Mouse (Mus musculus) layer of hippocampus, adult 2 months (tissue): ENCODE results near the gene Rnf212. TPM values are rescaled to one million over a fixed set of nuclear protein-coding genes. Genes with fewer than 3 reads are reported as not detected.
A peak's percentile ranks its signal among the peaks of the same experiment; 100 is the strongest.

ENCODE experiments used
- DNase-seq, 2 experiments: peaks; one replicate each; pipeline ENCODE4 v3.0.0; 2022; ENCODE audit warnings: low spot score in 2 of 2
- H3K27ac ChIP-seq: fragments of 200-600 bp; 2 replicates; pipeline ENCODE4 v1.8.1; 2022
- H3K4me3 ChIP-seq: fragments of 200-600 bp; 2 replicates; pipeline ENCODE4 v1.8.1; 2022; ENCODE audit warnings: mild to moderate bottlenecking
- CTCF ChIP-seq: fragments of 200-600 bp; conservative IDR thresholded peaks from 2 replicates; pipeline ENCODE4 v1.8.1; 2022; ENCODE audit warnings: antibody characterized with exemption, mild to moderate bottlenecking, moderate library complexity
- total RNA-seq, 2 experiments: library from RNA; stranded (reverse); gene quantifications; 2 replicates each; pipeline ENCODE4 v1.2.3; 2021

Gene Rnf212
- total RNA-seq, 2 experiments from 2014 or later = not detected

DNA sequence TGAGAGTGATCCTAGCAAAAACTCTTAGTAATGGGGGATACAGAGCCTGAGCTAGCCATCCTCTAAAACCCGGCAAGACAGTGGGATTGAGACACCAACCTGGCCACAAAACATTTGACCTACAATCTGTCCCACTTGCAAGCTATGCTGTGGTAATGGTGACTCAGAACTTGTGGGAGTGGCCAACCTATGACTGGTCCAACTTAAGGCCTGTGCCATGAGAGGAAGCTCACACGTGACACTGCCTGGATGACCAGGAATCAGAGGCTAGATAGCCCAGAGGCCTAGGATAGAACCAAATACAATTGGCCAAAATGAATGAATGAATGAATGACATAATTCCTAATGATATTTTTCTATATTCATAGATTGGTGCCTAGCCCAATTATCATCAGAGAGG, 32.9 kb downstream of the Rnf212 start:
- Histone ChIP-seq H3K27ac (no peak overlapping the region), H3K4me3 (no peak overlapping the region)
- no peak for DNase-seq
- no peak for TF ChIP-seq CTCF

- Histone ChIP-seq H3K27ac (no peak overlapping the region), H3K4me3 (no peak overlapping the region)
- DNase-seq = no peak
- TF ChIP-seq CTCF = no peak
Observed at GRCm38 (mm10) chr5:108727425-108727824, 47.4 kb downstream of the Rnf212 start.

- H3K4me3 ChIP-seq = no peak overlapping the region
- peak overlapping the region; percentile 70 for H3K27ac ChIP-seq
- DNase-seq = peak; percentile 74 to 80
- TF ChIP-seq CTCF = peak; percentile 93
Observed at GRCm38 (mm10) chr5:108726557-108727248, 48.1 kb downstream of the Rnf212 start.

- Histone ChIP-seq H3K27ac (no peak overlapping the region), H3K4me3 (no peak overlapping the region)
- TF ChIP-seq CTCF = no peak
- DNase-seq = no peak
Observed at GRCm38 (mm10) chr5:108724006-108724405, 50.8 kb downstream of the Rnf212 start.

GRCm38 (mm10) chr5:108719761-108720160, 55.0 kb downstream of the Rnf212 start:
- Histone ChIP-seq H3K4me3 (no peak overlapping the region), H3K27ac (no peak overlapping the region)
- 0 out of 2 replicates have a peak, but pooled peaks have one; percentile 8 for TF ChIP-seq CTCF
- DNase-seq = no peak

DNA sequence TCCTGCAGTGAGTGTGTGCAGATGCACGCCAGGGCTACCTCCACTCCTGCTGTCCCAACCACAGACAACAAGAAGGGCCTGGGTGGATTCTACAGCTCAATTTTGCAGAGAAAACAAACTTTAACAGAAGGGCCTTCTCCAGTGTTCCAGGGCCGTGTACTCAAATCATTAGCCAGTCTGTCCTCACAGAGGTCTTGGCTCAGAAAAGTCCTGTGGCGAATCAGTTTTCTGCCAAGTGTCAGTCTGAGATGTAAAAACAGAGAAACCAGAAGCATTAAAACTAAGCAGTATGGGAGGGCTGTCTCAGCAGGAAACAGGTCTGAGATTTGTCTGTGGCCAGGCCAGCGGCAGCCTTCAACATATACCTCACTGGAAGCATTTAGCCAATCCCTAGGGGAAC, 56.7 kb downstream of the Rnf212 start:
- no peak for DNase-seq
- peak overlapping the region; percentile 64 for H3K27ac ChIP-seq
- no peak overlapping the region for H3K4me3 ChIP-seq
- TF ChIP-seq CTCF = no peak

DNA sequence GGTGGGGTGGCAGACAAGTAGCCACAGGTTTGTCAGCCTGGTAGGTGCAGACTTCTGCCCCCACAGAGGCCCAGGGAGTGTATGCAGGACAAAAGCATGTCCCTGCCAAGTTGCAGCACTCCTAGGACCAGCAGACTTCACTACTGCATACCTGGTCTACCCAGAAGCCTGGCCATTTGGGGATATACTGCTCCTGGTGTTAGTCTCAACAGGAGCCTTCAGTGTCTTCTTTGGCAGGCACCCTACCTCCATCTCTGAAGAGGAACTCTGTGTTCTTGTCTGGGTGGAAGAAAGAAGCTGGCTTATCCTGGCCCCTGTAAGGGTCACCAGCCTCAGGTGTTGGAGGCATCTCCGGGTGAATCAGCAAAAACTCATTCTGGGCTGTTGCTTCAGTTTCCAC, 58.8 kb downstream of the Rnf212 start:
- no peak for DNase-seq
- Histone ChIP-seq H3K4me3 (no peak overlapping the region), H3K27ac (no peak overlapping the region)
- TF ChIP-seq CTCF = no peak

DNA sequence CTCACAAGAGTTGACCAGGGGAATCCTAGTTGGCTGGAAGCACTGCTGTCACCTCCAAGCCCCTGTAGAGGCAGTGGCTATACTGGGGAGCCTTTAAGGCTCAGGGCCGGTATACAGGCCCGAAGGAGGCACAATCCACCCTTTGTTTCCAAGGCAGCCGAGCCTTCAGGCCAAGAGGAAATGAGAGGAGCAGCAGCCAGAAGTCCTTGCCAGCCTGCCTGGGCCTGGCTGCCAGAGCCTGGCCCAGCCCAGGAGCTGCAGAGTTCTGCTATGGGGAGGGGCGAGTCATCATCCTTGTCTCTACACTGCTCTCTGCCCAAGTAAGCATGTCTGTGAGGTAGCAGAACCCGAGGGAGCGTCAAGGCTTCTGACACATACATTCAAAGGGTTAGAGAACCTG, 60.6 kb downstream of the Rnf212 start:
- Histone ChIP-seq H3K27ac (peak overlapping the region; percentile 79), H3K4me3 (no peak overlapping the region)
- DNase-seq = peak; percentile 43 to 44
- no peak for TF ChIP-seq CTCF

DNA sequence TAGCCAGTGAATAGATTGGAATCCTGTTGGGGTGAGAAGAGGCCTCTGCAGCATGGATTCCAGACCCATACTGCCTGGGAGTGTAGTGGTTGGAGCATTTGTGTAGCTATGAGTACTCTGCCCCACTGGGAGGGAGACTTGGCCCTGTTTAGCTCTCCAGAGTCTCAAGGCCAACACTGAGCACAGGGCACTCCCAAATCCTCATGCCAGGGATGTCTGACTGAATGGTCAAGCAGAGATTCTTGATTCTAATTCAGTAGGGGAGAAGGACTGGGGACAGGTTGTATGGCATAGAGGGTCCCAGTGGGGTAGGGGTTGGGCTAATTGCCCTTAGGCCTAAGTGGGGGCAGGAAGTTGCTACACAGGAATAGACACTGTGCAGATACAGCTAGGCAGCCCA, 61.1 kb downstream of the Rnf212 start:
- TF ChIP-seq CTCF = no peak

DNA sequence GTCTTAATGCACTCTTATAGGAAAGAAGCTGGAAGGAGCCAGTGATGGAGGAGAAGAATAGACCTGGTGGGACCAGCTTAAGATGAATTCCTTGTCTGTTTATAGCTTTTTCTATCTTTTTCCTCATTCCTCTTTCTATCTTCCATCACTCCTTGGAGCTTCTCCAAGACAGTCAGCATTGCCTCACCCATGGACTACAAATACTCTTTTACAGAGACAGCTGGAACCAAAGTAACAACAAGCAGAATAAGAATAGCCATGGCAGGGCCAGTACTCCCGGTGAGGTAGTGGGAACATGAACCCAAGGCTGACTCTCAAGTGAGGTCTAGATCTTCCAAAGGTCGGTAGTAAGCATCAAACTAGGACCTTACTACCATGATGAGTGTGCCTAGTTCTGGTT, 61.7 kb downstream of the Rnf212 start:
- DNase-seq = no peak
- no peak for TF ChIP-seq CTCF
- Histone ChIP-seq H3K4me3 (no peak overlapping the region), H3K27ac (peak overlapping the region; percentile 79)

More for the DNA sequence above, 61.1 kb downstream of the Rnf212 start:
- H3K4me3 ChIP-seq = no peak overlapping the region
- no peak for DNase-seq
- peak overlapping the region; percentile 79 for H3K27ac ChIP-seq

DNA sequence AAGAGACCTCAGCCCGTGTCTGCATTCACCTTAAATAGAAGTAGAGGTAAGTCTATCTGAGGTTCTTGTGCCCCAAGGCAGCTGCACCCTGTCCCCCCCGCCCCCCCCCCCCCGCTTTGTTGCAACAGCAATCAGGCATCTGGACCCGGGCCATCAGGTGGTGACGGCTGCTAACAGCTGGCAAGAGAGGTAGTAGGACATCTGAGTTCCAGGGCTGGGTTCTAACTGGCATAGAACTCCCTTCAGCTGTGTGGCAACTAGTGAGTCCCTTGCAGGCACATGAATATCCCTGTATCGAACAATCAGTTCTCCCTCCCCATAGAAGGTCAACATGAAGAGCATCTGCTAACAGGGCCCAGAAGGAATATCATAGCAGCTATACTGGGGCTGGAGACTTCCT, 62.8 kb downstream of the Rnf212 start:
- H3K4me3 ChIP-seq = no peak overlapping the region
- no peak overlapping the region for H3K27ac ChIP-seq
- no peak for TF ChIP-seq CTCF
- DNase-seq = no peak

- H3K4me3 ChIP-seq = no peak overlapping the region
- TF ChIP-seq CTCF = no peak
- DNase-seq = no peak
- no peak overlapping the region for H3K27ac ChIP-seq
Observed at GRCm38 (mm10) chr5:108708981-108709731, 65.6 kb downstream of the Rnf212 start.

DNA sequence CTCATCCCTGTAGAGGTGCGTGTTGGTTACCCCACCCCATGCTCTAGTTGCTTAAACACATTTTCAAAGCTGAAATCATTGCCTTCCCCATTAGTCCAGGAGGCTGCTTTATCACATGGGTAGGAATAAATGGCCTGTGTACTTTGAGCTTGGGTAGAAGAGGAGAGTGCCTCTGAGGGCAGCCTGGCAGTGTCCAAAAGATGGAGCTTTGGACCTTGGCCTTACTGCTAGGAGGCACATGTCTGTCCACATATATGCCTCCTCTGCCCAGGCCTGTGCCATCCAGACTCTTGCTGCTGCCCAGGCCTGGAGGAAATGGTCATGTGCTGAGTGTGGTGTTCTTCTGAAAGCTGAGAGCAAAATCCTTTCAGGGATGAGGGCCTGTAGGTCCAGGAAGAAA, 66.4 kb downstream of the Rnf212 start:
- no peak overlapping the region for H3K4me3 ChIP-seq
- TF ChIP-seq CTCF = no peak
- H3K27ac ChIP-seq = no peak overlapping the region
- no peak for DNase-seq

GRCm38 (mm10) chr5:108707758-108708157, 67.0 kb downstream of the Rnf212 start:
- Histone ChIP-seq H3K27ac (no peak overlapping the region), H3K4me3 (no peak overlapping the region)
- DNase-seq = no peak
- no peak for TF ChIP-seq CTCF
